Mouse (Mus musculus): ENCODE data around the gene Gm11757. TPM values are rescaled to one million over a fixed set of nuclear protein-coding genes. Genes with fewer than 3 reads are reported as not detected.
"Not testable (repeated sequence)": the region's sequence is repeated elsewhere in the genome, so short reads cannot be mapped to it uniquely, and the experiment has no call there.

The Gm11757 gene
- not detected in 2 replicates for polyA plus RNA-seq (2015; fragmentation: Nextera tagmentation; extraction: Ambion mirVana)

DNA sequence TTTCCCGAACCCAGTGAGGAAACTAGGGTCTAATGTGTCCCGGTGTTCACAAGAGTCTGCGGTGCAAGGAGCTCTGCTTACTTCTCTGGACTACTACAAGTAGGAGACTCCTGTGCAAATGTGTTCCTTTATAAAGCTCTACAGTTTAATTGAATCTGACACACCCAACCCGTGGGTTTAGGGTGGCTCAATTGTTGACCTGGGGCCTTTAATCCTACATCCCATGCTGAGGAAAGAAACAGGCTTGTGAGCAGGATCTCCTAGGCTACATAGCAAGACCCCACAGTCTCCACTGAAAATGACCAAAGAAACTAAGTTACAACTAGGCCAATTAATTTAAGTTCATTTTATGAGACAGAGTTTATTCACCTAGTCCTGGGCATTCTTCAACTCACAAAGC, at the start of gene Gm11757:
Gene Gm11757 (minus strand): TSS at position 101 of the 400 bp plus-strand sequence.
- DNase-seq (ENCODE audit: low spot score): not testable (repeated sequence)

DNA sequence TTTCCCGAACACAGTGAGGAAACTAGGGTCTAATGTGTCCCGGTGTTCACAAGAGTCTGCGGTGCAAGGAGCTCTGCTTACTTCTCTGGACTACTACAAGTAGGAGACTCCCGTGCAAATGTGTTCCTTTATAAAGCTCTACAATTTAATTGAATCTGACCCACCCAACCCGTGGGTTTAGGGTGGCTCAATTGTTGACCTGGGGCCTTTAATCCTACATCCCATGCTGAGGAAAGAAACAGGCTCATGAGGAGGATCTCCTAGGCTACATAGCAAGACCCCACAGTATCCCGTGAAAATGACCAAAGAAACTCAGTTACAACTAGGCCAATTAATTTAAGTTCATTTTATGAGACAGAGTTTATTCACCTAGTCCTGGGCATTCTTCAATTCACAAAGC, 29.7 kb upstream of the Gm11757 start, which contains the start of gene Gm11756:
Gene Gm11756 (minus strand): TSS at position 101 of the 400 bp plus-strand sequence.
- not testable (repeated sequence) for DNase-seq (ENCODE audit: low spot score)

DNA sequence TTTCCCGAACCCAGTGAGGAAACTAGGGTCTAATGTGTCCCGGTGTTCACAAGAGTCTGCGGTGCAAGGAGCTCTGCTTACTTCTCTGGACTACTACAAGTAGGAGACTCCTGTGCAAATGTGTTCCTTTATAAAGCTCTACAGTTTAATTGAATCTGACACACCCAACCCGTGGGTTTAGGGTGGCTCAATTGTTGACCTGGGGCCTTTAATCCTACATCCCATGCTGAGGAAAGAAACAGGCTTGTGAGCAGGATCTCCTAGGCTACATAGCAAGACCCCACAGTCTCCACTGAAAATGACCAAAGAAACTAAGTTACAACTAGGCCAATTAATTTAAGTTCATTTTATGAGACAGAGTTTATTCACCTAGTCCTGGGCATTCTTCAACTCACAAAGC, 14.9 kb upstream of the Gm11757 start, which contains the start of gene Gm13871:
Gene Gm13871 (minus strand): TSS at position 101 of the 400 bp plus-strand sequence.
- DNase-seq (ENCODE audit: low spot score): not testable (repeated sequence)

DNA sequence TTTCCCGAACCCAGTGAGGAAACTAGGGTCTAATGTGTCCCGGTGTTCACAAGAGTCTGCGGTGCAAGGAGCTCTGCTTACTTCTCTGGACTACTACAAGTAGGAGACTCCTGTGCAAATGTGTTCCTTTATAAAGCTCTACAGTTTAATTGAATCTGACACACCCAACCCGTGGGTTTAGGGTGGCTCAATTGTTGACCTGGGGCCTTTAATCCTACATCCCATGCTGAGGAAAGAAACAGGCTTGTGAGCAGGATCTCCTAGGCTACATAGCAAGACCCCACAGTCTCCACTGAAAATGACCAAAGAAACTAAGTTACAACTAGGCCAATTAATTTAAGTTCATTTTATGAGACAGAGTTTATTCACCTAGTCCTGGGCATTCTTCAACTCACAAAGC, 14.7 kb downstream of the Gm11757 start, which contains the start of gene Gm11758:
Gene Gm11758 (minus strand): TSS at position 101 of the 400 bp plus-strand sequence.
- not testable (repeated sequence) for DNase-seq (ENCODE audit: low spot score)

Other genes with a start within 250 kb of the Gm11757 start
- 0.15 TPM in 1 of 2 replicates, not detected in the other for gene Gm11239, start 222.8 kb downstream of the Gm11757 start, polyA plus RNA-seq (2015; fragmentation: Nextera tagmentation; extraction: Ambion mirVana)
- gene Gm428, start 207.6 kb downstream of the Gm11757 start, polyA plus RNA-seq (2015; fragmentation: Nextera tagmentation; extraction: Ambion mirVana): not detected in 2 replicates
- 2.2 TPM in 2 replicates for gene Rasef, start 100.1 kb downstream of the Gm11757 start, polyA plus RNA-seq (2015; fragmentation: Nextera tagmentation; extraction: Ambion mirVana)
- not detected in 2 replicates for gene Gm11758, start 14.8 kb downstream of the Gm11757 start, polyA plus RNA-seq (2015; fragmentation: Nextera tagmentation; extraction: Ambion mirVana)
- gene Gm13871, start 14.8 kb upstream of the Gm11757 start, polyA plus RNA-seq (2015; fragmentation: Nextera tagmentation; extraction: Ambion mirVana): not detected in 2 replicates
- not detected in 2 replicates for gene Gm11756, start 29.6 kb upstream of the Gm11757 start, polyA plus RNA-seq (2015; fragmentation: Nextera tagmentation; extraction: Ambion mirVana)
- 0.12 and 0.24 TPM in 2 replicates for gene 2310002L09Rik, start 59.7 kb upstream of the Gm11757 start, polyA plus RNA-seq (2015; fragmentation: Nextera tagmentation; extraction: Ambion mirVana)
- 0.15 and 0.25 TPM in 2 replicates for gene Frmd3, start 122.3 kb upstream of the Gm11757 start, polyA plus RNA-seq (2015; fragmentation: Nextera tagmentation; extraction: Ambion mirVana)

Measured in thymus, postnatal 0 days (tissue).